In genomic region chr2:60717348-60717747, GRCm38 (mm10) we compare ENCODE assay signal across 8 mouse cellular contexts. TPM values are rescaled to one million over a fixed set of nuclear protein-coding genes. Genes with fewer than 3 reads are reported as not detected.
DNase-seq lines count a peak whose midpoint lies in the region; ATAC-seq lines count a peak whose summit lies in the region.

No protein-coding gene starts in this region.

- peaks cover 24% of the 10 kb centered on the region for H3K4me1 ChIP-seq in midbrain, embryonic 15.5 days
- peaks cover 24% of the 10 kb centered on the region for H3K4me1 ChIP-seq in midbrain, embryonic 10.5 days
- H3K4me1 ChIP-seq in embryonic facial prominence, embryonic 15.5 days, result peaks cover 24% of the 10 kb centered on the region
- H3K4me1 ChIP-seq in intestine, embryonic 15.5 days (replicated peaks), result peaks cover 8% of the 10 kb centered on the region; the same call in 1 of the 2 replicates
- no peaks in the 10 kb centered on the region for H3K4me1 ChIP-seq in liver, embryonic 12.5 days

- no peaks in the 10 kb centered on the region for H3K27me3 ChIP-seq in midbrain, embryonic 15.5 days (replicated peaks)
- peaks cover 7% of the 10 kb centered on the region; the same call in 1 of the 2 replicates for H3K27me3 ChIP-seq in midbrain, embryonic 10.5 days (ENCODE audit: low read depth, poor library complexity, severe bottlenecking)
- H3K27me3 ChIP-seq in embryonic facial prominence, embryonic 15.5 days, result no peaks in the 10 kb centered on the region
- H3K27me3 ChIP-seq in intestine, embryonic 15.5 days (replicated peaks), result no peaks in the 10 kb centered on the region
- H3K27me3 ChIP-seq in liver, embryonic 12.5 days (replicated peaks), result peaks cover 33% of the 10 kb centered on the region

- H3K4me2 ChIP-seq in midbrain, embryonic 15.5 days, result peak overlapping the region; percentile 21; the same call in 1 of the 2 replicates
- H3K4me2 ChIP-seq in embryonic facial prominence, embryonic 15.5 days (replicated peaks), result peak overlapping the region; percentile 3; the same call in 1 of the 2 replicates
- peak overlapping the region; percentile 19 for H3K4me2 ChIP-seq in intestine, embryonic 15.5 days (replicated peaks)
- H3K4me2 ChIP-seq in liver, embryonic 12.5 days, result peak overlapping the region; percentile 31; the same call in 1 of the 2 replicates

- no peak overlapping the region for H3K9ac ChIP-seq in midbrain, embryonic 15.5 days
- H3K9ac ChIP-seq in embryonic facial prominence, embryonic 15.5 days, result no peak overlapping the region
- H3K9ac ChIP-seq in intestine, embryonic 15.5 days, result no peak overlapping the region
- no peak overlapping the region for H3K9ac ChIP-seq in liver, embryonic 12.5 days

- no peak overlapping the region for H3K27ac ChIP-seq in midbrain, embryonic 15.5 days
- no peak overlapping the region for H3K27ac ChIP-seq in midbrain, embryonic 10.5 days (replicated peaks)
- no peak overlapping the region for H3K27ac ChIP-seq in embryonic facial prominence, embryonic 15.5 days (replicated peaks)
- no peak overlapping the region for H3K27ac ChIP-seq in intestine, embryonic 15.5 days
- H3K27ac ChIP-seq in liver, embryonic 12.5 days, result no peak overlapping the region

- WGBS in midbrain, embryonic 15.5 days, result 73% methylated on average over 13 of the region's 13 CpGs
- WGBS in midbrain, embryonic 10.5 days, result 80% methylated on average over 13 of the region's 13 CpGs
- WGBS in embryonic facial prominence, embryonic 15.5 days, result 55% methylated on average over 13 of the region's 13 CpGs
- 73% methylated on average over 13 of the region's 13 CpGs for WGBS in intestine, embryonic 15.5 days
- 30% methylated on average over 13 of the region's 13 CpGs for WGBS in liver, embryonic 12.5 days (ENCODE audit: insufficient replicate concordance)

- DNase-seq in midbrain, embryonic 10.5 days (ENCODE audit: low spot score), result no peak
- DNase-seq in right cerebral cortex, postnatal 25 days, result peak; percentile 18
- no peak for DNase-seq in urinary bladder, adult 18-20 months (ENCODE audit: low spot score in 2 of 2)
- no peak for DNase-seq in ovary, postnatal 36 days (ENCODE audit: low spot score)

- no peaks in the 10 kb centered on the region for H3K9me3 ChIP-seq in midbrain, embryonic 15.5 days
- no peaks in the 10 kb centered on the region for H3K9me3 ChIP-seq in midbrain, embryonic 10.5 days (replicated peaks)
- H3K9me3 ChIP-seq in embryonic facial prominence, embryonic 15.5 days (replicated peaks), result no peaks in the 10 kb centered on the region
- no peaks in the 10 kb centered on the region for H3K9me3 ChIP-seq in intestine, embryonic 15.5 days
- no peaks in the 10 kb centered on the region for H3K9me3 ChIP-seq in liver, embryonic 12.5 days (replicated peaks)

- no peaks in the 10 kb centered on the region for H3K36me3 ChIP-seq in midbrain, embryonic 15.5 days (replicated peaks)
- H3K36me3 ChIP-seq in midbrain, embryonic 10.5 days, result no peaks in the 10 kb centered on the region
- no peaks in the 10 kb centered on the region for H3K36me3 ChIP-seq in embryonic facial prominence, embryonic 15.5 days
- no peaks in the 10 kb centered on the region for H3K36me3 ChIP-seq in intestine, embryonic 15.5 days
- H3K36me3 ChIP-seq in liver, embryonic 12.5 days, result no peaks in the 10 kb centered on the region

- no peak overlapping the region for H3K4me3 ChIP-seq in midbrain, embryonic 15.5 days
- H3K4me3 ChIP-seq in midbrain, embryonic 10.5 days, result no peak overlapping the region
- H3K4me3 ChIP-seq in embryonic facial prominence, embryonic 15.5 days (replicated peaks), result peak overlapping the region; percentile 11; the same call in 1 of the 2 replicates
- H3K4me3 ChIP-seq in intestine, embryonic 15.5 days (replicated peaks), result no peak overlapping the region
- no peak overlapping the region for H3K4me3 ChIP-seq in liver, embryonic 12.5 days

- ATAC-seq in midbrain, embryonic 15.5 days (replicated peaks), result no peak
- no peak for ATAC-seq in embryonic facial prominence, embryonic 15.5 days (ENCODE audit: insufficient number of reproducible peaks, low FRiP score, low TSS enrichment, low read depth)
- ATAC-seq in intestine, embryonic 15.5 days, result no peak
- ATAC-seq in liver, embryonic 12.5 days, result no peak

RNA-seq across cellular contexts. Expression of gene Itgb6, which starts 5.1 kb away (rescaled TPM):
- polyA plus RNA-seq in midbrain, embryonic 15.5 days (2015; fragmentation: Nextera tagmentation; extraction: Ambion mirVana), result 0.06 and 0.09 TPM in 2 replicates
- 0.36 and 0.51 TPM in 2 replicates for polyA plus RNA-seq in midbrain, embryonic 10.5 days (2016; fragmentation: Nextera tagmentation; extraction: Ambion mirVana)
- 2.9 and 3.8 TPM in 2 replicates for polyA plus RNA-seq in embryonic facial prominence, embryonic 15.5 days (2015; fragmentation: Nextera tagmentation; extraction: Ambion mirVana)
- 8.8 and 9.0 TPM in 2 replicates for polyA plus RNA-seq in intestine, embryonic 15.5 days (2015; fragmentation: Nextera tagmentation; extraction: Ambion mirVana)
- 0.04 and 0.08 TPM in 2 replicates for polyA plus RNA-seq in liver, embryonic 12.5 days (2016; fragmentation: Nextera tagmentation; extraction: Ambion mirVana)
